Mouse (Mus musculus): ENCODE data around the gene Nfib. TPM values are rescaled to one million over a fixed set of nuclear protein-coding genes. Genes with fewer than 3 reads are reported as not detected.
A peak's percentile ranks its signal among the peaks of the same experiment; 100 is the strongest.

Nfib gene
- total and polyA plus RNA-seq, 3 experiments = 0.04 to 0.11 (median 0.09) TPM

DNA sequence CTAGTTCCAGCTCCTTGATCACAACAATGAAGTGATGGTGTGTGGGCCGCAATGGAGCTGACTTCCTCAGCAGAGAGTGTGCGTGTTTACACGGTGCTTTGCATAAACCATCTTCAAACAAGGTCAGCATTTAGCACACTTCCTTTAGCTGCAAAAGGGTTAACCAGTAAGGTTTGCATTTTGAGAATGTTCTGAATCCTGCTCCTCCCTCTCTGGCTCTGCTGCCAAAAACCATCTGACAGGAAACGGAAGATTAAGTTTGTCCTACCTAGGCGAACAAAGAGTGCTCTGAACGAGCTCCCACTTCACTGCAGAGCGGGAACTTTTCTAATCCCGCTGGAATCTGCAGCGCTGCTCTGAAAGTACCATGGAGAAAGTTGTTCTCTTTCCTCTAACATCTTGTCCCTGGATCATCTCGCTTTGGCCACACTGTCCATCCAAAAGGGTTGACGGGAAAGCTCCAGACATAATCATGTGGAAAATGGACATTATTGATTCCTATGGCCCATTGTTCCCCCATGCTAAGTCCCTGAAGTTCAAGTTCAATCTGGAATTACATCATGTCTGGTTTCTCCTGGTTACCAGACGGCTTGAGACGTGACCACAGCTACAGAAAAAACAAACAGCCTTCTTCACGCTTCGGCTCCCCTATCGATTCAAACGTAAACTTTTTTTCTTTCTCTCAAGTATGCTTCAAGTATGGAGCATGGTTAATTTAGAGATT is 401.2 kb downstream of the Nfib start:
- Histone ChIP-seq H3K4me2 (ENCODE audit: insufficient read depth, low read depth, poor library complexity, severe bottlenecking) (no peak overlapping the region), H3K4me1 (ENCODE audit: control insufficient read depth in 1 of 2, insufficient read depth in 2 of 2) (peaks cover 3 to 21% of the 10 kb centered on the region in 2 experiments; a peak in 2 of 4 replicates), H3K4me3 (replicated peaks in 1 of 3; ENCODE audit: low read depth in 2 of 3, low read length in 2 of 3, poor library complexity in 1 of 3) (no peak overlapping the region), H3K9me3 (replicated peaks; ENCODE audit: low read length) (no peaks in the 10 kb centered on the region), H3K79me2 (replicated peaks; ENCODE audit: control insufficient read depth, extremely low read depth, insufficient read depth, poor library complexity, severe bottlenecking) (no peaks in the 10 kb centered on the region), H3K27ac (ENCODE audit: insufficient read depth, low read depth) (no peak overlapping the region), H3K27me3 (replicated peaks) (no peaks in the 10 kb centered on the region), H3K9ac (ENCODE audit: insufficient read depth, low read depth) (no peak overlapping the region), H3K36me3 (replicated peaks in 1 of 2; ENCODE audit: control insufficient read depth in 1 of 2, insufficient read depth in 1 of 2, low read length in 1 of 2) (no peaks in the 10 kb centered on the region)
- TF ChIP-seq HCFC1 (IDR thresholded peaks at IDR 0.05; ENCODE audit: low read depth, low read length) = no peak
- TF ChIP-seq TCF12 (IDR thresholded peaks at IDR 0.05; ENCODE audit: low read depth, low read length) = no peak
- TF ChIP-seq MAZ (IDR thresholded peaks at IDR 0.05; ENCODE audit: low read depth, low read length) = no peak
- TF ChIP-seq E2F4 (IDR thresholded peaks at IDR 0.05; ENCODE audit: insufficient replicate concordance, low read depth, low read length) = no peak
- TF ChIP-seq NELFE (IDR thresholded peaks at IDR 0.05; ENCODE audit: low read depth, low read length) = no peak
- no peak for TF ChIP-seq MEF2A (IDR thresholded peaks at IDR 0.05; ENCODE audit: borderline replicate concordance, low read depth, low read length)
- no peak for TF ChIP-seq EP300 (IDR thresholded peaks at IDR 0.05; ENCODE audit: low read length)
- no peak for TF ChIP-seq IRF4 (IDR thresholded peaks at IDR 0.05; ENCODE audit: low read depth, low read length)
- TF ChIP-seq MAFK (IDR thresholded peaks at IDR 0.05; ENCODE audit: insufficient replicate concordance, low read length) = no peak
- TF ChIP-seq ZMIZ1 (IDR thresholded peaks at IDR 0.05; ENCODE audit: low read depth, low read length) = no peak
- no peak for TF ChIP-seq MXI1 (IDR thresholded peaks at IDR 0.05; ENCODE audit: low read depth, low read length)
- TF ChIP-seq USF2 (conservative IDR thresholded peaks at IDR 0.05; ENCODE audit: low read depth, low read length) = no peak
- TF ChIP-seq POLR2AphosphoS2 (IDR thresholded peaks at IDR 0.05; ENCODE audit: low read depth, low read length) = no peak
- no peak for TF ChIP-seq JUND (conservative IDR thresholded peaks at IDR 0.05; ENCODE audit: low read depth, low read length)
- TF ChIP-seq PAX5 (IDR thresholded peaks at IDR 0.05; ENCODE audit: low read length) = no peak
- TF ChIP-seq MAX (IDR thresholded peaks at IDR 0.05; ENCODE audit: low read length) = no peak
- no peak for TF ChIP-seq JUN (IDR thresholded peaks at IDR 0.05; ENCODE audit: insufficient read depth, low read depth, low read length)
- DNase-seq (ENCODE audit: extremely low read depth) = peak; percentile 48
- dilution Hi-C loops (cut with MboI; ENCODE audit: extremely low pct_ligation_motif_present, extremely low pct_unique_long_range_greater_than_20kb, low sequenced_read_pairs) = no loop called here
- in situ Hi-C loops (cut with MboI; ENCODE audit: low pct_ligation_motif_present, low pct_unique_long_range_greater_than_20kb, low sequenced_read_pairs) = no loop called here

DNA sequence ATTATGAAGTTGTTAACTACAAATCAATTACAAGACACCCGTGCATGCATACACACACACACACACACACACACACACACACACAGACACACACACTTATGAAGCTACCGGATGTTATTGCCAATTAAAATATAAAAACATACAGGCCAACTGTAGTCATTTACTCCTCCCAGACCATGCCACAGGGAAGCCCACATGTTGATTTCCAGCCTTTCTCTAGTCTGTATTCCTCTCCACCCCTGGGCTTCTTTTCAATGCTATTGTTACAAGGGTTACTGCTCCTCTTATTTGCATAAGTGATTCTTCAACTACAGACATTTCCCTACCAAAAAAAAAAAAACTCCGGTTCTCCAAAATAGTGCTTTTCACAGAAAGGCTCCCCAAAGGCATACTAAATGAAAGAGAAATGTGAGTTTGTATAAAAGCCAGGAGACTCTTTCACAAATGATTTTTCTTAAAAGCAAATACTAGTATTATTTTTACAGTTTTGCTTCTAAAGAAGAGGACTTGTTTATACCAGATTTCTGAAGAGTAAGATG is 402.1 kb downstream of the Nfib start:
- Histone ChIP-seq H3K4me2 (ENCODE audit: insufficient read depth, low read depth, poor library complexity, severe bottlenecking) (no peak overlapping the region), H3K36me3 (replicated peaks in 1 of 2; ENCODE audit: control insufficient read depth in 1 of 2, insufficient read depth in 1 of 2, low read length in 1 of 2) (no peaks in the 10 kb centered on the region), H3K79me2 (replicated peaks; ENCODE audit: control insufficient read depth, extremely low read depth, insufficient read depth, poor library complexity, severe bottlenecking) (no peaks in the 10 kb centered on the region), H3K4me3 (replicated peaks in 1 of 3; ENCODE audit: low read depth in 2 of 3, low read length in 2 of 3, poor library complexity in 1 of 3) (no peak overlapping the region), H3K27ac (ENCODE audit: insufficient read depth, low read depth) (no peak overlapping the region), H3K27me3 (replicated peaks) (no peaks in the 10 kb centered on the region), H3K4me1 (ENCODE audit: control insufficient read depth in 1 of 2, insufficient read depth in 2 of 2) (peaks cover 3 to 21% of the 10 kb centered on the region in 2 experiments; a peak in 2 of 4 replicates), H3K9me3 (replicated peaks; ENCODE audit: low read length) (no peaks in the 10 kb centered on the region), H3K9ac (ENCODE audit: insufficient read depth, low read depth) (no peak overlapping the region)
- in situ Hi-C loops (cut with MboI; ENCODE audit: low pct_ligation_motif_present, low pct_unique_long_range_greater_than_20kb, low sequenced_read_pairs) (no loop called here), dilution Hi-C loops (cut with MboI; ENCODE audit: extremely low pct_ligation_motif_present, extremely low pct_unique_long_range_greater_than_20kb, low sequenced_read_pairs) (no loop called here)
- DNase-seq (ENCODE audit: extremely low read depth) = peak; percentile 23
- TF ChIP-seq E2F4 (IDR thresholded peaks at IDR 0.05; ENCODE audit: insufficient replicate concordance, low read depth, low read length) = no peak
- TF ChIP-seq ZNF384 (IDR thresholded peaks at IDR 0.05; ENCODE audit: low read depth, low read length) = peak; percentile 86

Measured in CH12.LX (cell line).